ENCODE assay signal across 11 mouse cellular contexts in genomic region chr14:25604395-25605142, GRCm38 (mm10).
A peak's percentile ranks its signal among the peaks of the same experiment; 100 is the strongest.
DNase-seq lines count a peak whose midpoint lies in the region; ATAC-seq and TF ChIP-seq lines count a peak whose summit lies in the region.
"Had no signal": no experiment of that assay in that cellular context is flagged by ENCODE, and none has a peak within 500 bp of the region (broad histone marks: within the 10 kb centered on the region; RNA-seq: fewer than 3 reads in every experiment).

No protein-coding gene starts in this region.

- no peaks in the 10 kb centered on the region for H3K9me3 ChIP-seq in midbrain, embryonic 11.5 days (ENCODE audit: control insufficient read depth, low read length)
- no peaks in the 10 kb centered on the region for H3K9me3 ChIP-seq in midbrain, embryonic 16.5 days (replicated peaks; ENCODE audit: control insufficient read depth, low read length, poor library complexity, severe bottlenecking)
- no peaks in the 10 kb centered on the region for H3K9me3 ChIP-seq in hindbrain, embryonic 15.5 days

- no peaks in the 10 kb centered on the region for H3K27me3 ChIP-seq in heart, adult 2 months (ENCODE audit: control insufficient read depth, insufficient read depth, low read length)
- no peaks in the 10 kb centered on the region for H3K27me3 ChIP-seq in midbrain, embryonic 11.5 days (ENCODE audit: control insufficient read depth, insufficient read depth, low read length)
- H3K27me3 ChIP-seq in midbrain, embryonic 16.5 days (ENCODE audit: control insufficient read depth, insufficient read depth, low read depth, low read length), result no peaks in the 10 kb centered on the region
- H3K27me3 ChIP-seq in hindbrain, embryonic 15.5 days, result no peaks in the 10 kb centered on the region

- TF ChIP-seq POLR2A in heart, adult 2 months (IDR thresholded peaks at IDR 0.05; ENCODE audit: insufficient read depth, low read depth, low read length), result no peak

- no peak overlapping the region for H3K4me3 ChIP-seq in heart, adult 2 months
- no peak overlapping the region for H3K4me3 ChIP-seq in midbrain, embryonic 11.5 days (ENCODE audit: low read depth, low read length)
- no peak overlapping the region for H3K4me3 ChIP-seq in midbrain, embryonic 16.5 days (ENCODE audit: low read depth, low read length)
- H3K4me3 ChIP-seq in hindbrain, embryonic 15.5 days, result no peak overlapping the region
- H3K4me3 ChIP-seq: erythroblast, embryonic 14.5 days had no signal

- H3K4me2 ChIP-seq in midbrain, embryonic 11.5 days, result 0 out of 2 replicates have a peak overlapping the region, but pooled peaks have one; percentile 7
- H3K4me2 ChIP-seq in midbrain, embryonic 16.5 days (ENCODE audit: low read length), result no peak overlapping the region
- no peak overlapping the region for H3K4me2 ChIP-seq in hindbrain, embryonic 15.5 days

- TF ChIP-seq CTCF in heart, adult 2 months (IDR thresholded peaks at IDR 0.05), result no peak

- peaks cover 27% of the 10 kb centered on the region for H3K4me1 ChIP-seq in heart, adult 2 months (ENCODE audit: control insufficient read depth, insufficient read depth, low read length)
- peaks cover 63% of the 10 kb centered on the region for H3K4me1 ChIP-seq in midbrain, embryonic 11.5 days (ENCODE audit: control insufficient read depth, insufficient read depth, low read length)
- H3K4me1 ChIP-seq in midbrain, embryonic 16.5 days (ENCODE audit: control insufficient read depth, insufficient read depth, low read length), result peaks cover 44% of the 10 kb centered on the region
- H3K4me1 ChIP-seq in hindbrain, embryonic 15.5 days (replicated peaks), result peaks cover 72% of the 10 kb centered on the region

- peak overlapping the region; percentile 17 for H3K27ac ChIP-seq in heart, adult 2 months
- H3K27ac ChIP-seq in midbrain, embryonic 11.5 days (ENCODE audit: low read depth, low read length), result peak overlapping the region; percentile 38
- H3K27ac ChIP-seq in midbrain, embryonic 16.5 days (ENCODE audit: low read length), result no peak overlapping the region
- 0 out of 2 replicates have a peak overlapping the region, but pooled peaks have one; percentile 9 for H3K27ac ChIP-seq in hindbrain, embryonic 15.5 days (replicated peaks)

- DNase-seq in heart, adult 2 months, result no peak
- no peak for DNase-seq in heart, adult 18-20 months
- no peak for DNase-seq in midbrain, embryonic 11.5 days (ENCODE audit: low spot score, missing footprints)
- DNase-seq in spleen, postnatal 10 days (ENCODE audit: low spot score in 2 of 2), result no peak
- no peak for DNase-seq in left cerebral cortex, adult 8-10 months (ENCODE audit: low spot score in 2 of 2)
- DNase-seq: heart, postnatal 36 days; right cerebral cortex, postnatal 25 days had no signal

- intact Hi-C loops in heart, adult 2 months (cut with DNase I), result no loop called here

- 31% methylated on average over 18 of the region's 18 CpGs for WGBS in heart, adult 2 months
- 3% methylated on average over 18 of the region's 18 CpGs for WGBS in midbrain, embryonic 11.5 days
- 7% methylated on average over 15 of the region's 18 CpGs for WGBS in midbrain, embryonic 16.5 days
- WGBS in hindbrain, embryonic 15.5 days, result 7% methylated on average over 17 of the region's 18 CpGs

- H3K79me2 ChIP-seq in heart, adult 2 months (replicated peaks; ENCODE audit: control insufficient read depth, insufficient read depth, low read length), result no peaks in the 10 kb centered on the region; the same call in 1 of the 2 replicates

- ATAC-seq in midbrain, embryonic 11.5 days (ENCODE audit: low FRiP score), result no peak
- ATAC-seq in midbrain, embryonic 16.5 days, result no peak
- ATAC-seq in hindbrain, embryonic 15.5 days (ENCODE audit: low FRiP score, low read depth), result no peak
- no peak for ATAC-seq in CD4-positive, CD25-positive, alpha-beta regulatory T cell, adult 4 months

- H3K9ac ChIP-seq in heart, adult 2 months (ENCODE audit: low read depth, low read length), result no peak overlapping the region
- H3K9ac ChIP-seq in midbrain, embryonic 11.5 days (ENCODE audit: low read length), result peak overlapping the region; percentile 6; the same call in 1 of the 2 replicates
- H3K9ac ChIP-seq in midbrain, embryonic 16.5 days (ENCODE audit: low read depth, low read length), result no peak overlapping the region
- H3K9ac ChIP-seq in hindbrain, embryonic 15.5 days, result no peak overlapping the region

- peaks cover 4% of the 10 kb centered on the region for H3K36me3 ChIP-seq in heart, adult 2 months (ENCODE audit: control insufficient read depth, insufficient read depth, low read length)
- peaks cover 3% of the 10 kb centered on the region; the same call in 1 of the 2 replicates for H3K36me3 ChIP-seq in midbrain, embryonic 11.5 days (ENCODE audit: control insufficient read depth, insufficient read depth, low read length)
- H3K36me3 ChIP-seq in midbrain, embryonic 16.5 days (ENCODE audit: control insufficient read depth, insufficient read depth, low read length), result no peaks in the 10 kb centered on the region
- H3K36me3 ChIP-seq in hindbrain, embryonic 15.5 days, result no peaks in the 10 kb centered on the region

- no peak for TF ChIP-seq EP300 in heart, adult 2 months (IDR thresholded peaks at IDR 0.05; ENCODE audit: insufficient read depth, low read depth, low read length)
